Mouse (Mus musculus) lung, postnatal 0 days (tissue): ENCODE data around the gene Csrnp3.

Experiments used
- CTCF ChIP-seq: IDR thresholded peaks from 2 replicates; pipeline ENCODE4 v1.5.1; 2016; ENCODE audit warnings: antibody characterized with exemption, mild to moderate bottlenecking
- EP300 ChIP-seq: IDR thresholded peaks from 2 replicates; pipeline ENCODE4 v1.6.1; 2016; ENCODE audit warnings: antibody characterized with exemption, mild to moderate bottlenecking, control low read depth

- no peak for TF ChIP-seq CTCF
- no peak for TF ChIP-seq EP300
Measured at GRCm38 (mm10) chr2:65963420-65963819, 117.9 kb downstream of the Csrnp3 start.
